Mouse (Mus musculus) activated CD4-positive, CD25-positive, alpha-beta regulatory T cell, adult 4 months (primary cell): Measurements from ENCODE around the gene Vmn1r111. TPM values are rescaled to one million over a fixed set of nuclear protein-coding genes. Genes with fewer than 3 reads are reported as not detected.
"Not testable (repeated sequence)": the region's sequence is repeated elsewhere in the genome, so short reads cannot be mapped to it uniquely, and the experiment has no call there.

Experiments
- ATAC-seq: one replicate; pipeline ENCODE4 v1.8.0; 2017
- polyA plus RNA-seq, 2 experiments: library from polyadenylated mRNA; unstranded; fragments of 100-300 nt; shearing (Covaris generic); gene quantifications; one replicate each; pipeline ENCODE4 v1.2.1; 2017

Gene Vmn1r111
- polyA plus RNA-seq: not detected

GRCm38 (mm10) chr7:20703116-20703515 is at the start of gene Vmn1r111:
Gene Vmn1r111 (minus strand): TSS chr7:20703216.
- not testable (repeated sequence) for ATAC-seq

GRCm38 (mm10) chr7:20730524-20730923 is 27.5 kb upstream of the Vmn1r111 start, which contains the start of gene Gm10668:
Gene Gm10668 (minus strand): TSS chr7:20730624.
- not testable (repeated sequence) for ATAC-seq

GRCm38 (mm10) chr7:20668618-20669017 is 34.4 kb downstream of the Vmn1r111 start, which contains the start of gene Vmn1r107:
Gene Vmn1r107 (plus strand): TSS chr7:20668918.
- ATAC-seq: not testable (repeated sequence)

Other genes starting within 250 kb of the Vmn1r111 start
- gene Gm10670, start 228.3 kb downstream of the Vmn1r111 start, polyA plus RNA-seq: not detected
- not detected for gene Vmn1r103, start 192.7 kb downstream of the Vmn1r111 start, polyA plus RNA-seq
- not detected for gene Vmn1r104, start 169.4 kb downstream of the Vmn1r111 start, polyA plus RNA-seq
- not detected for gene Gm5726, start 157.5 kb downstream of the Vmn1r111 start, polyA plus RNA-seq
- gene Gm4141, start 127.0 kb downstream of the Vmn1r111 start, polyA plus RNA-seq: not detected
- under 1 TPM in 1 of 2 experiments, not detected in 1; 0.28 TPM for gene Gm4513, start 104.2 kb downstream of the Vmn1r111 start, polyA plus RNA-seq
- not detected for gene Vmn1r107, start 34.3 kb downstream of the Vmn1r111 start, polyA plus RNA-seq
- not detected for gene Gm10668, start 27.4 kb upstream of the Vmn1r111 start, polyA plus RNA-seq
- gene Vmn1r112, start 68.0 kb upstream of the Vmn1r111 start, polyA plus RNA-seq: not detected
- not detected for gene Vmn1r113, start 84.1 kb upstream of the Vmn1r111 start, polyA plus RNA-seq
- not detected for gene Vmn1r114, start 109.0 kb upstream of the Vmn1r111 start, polyA plus RNA-seq
- gene Vmn1r115, start 141.8 kb upstream of the Vmn1r111 start, polyA plus RNA-seq: not detected
- gene Vmn1r116, start 169.0 kb upstream of the Vmn1r111 start, polyA plus RNA-seq: not detected
- gene Vmn1r117, start 180.9 kb upstream of the Vmn1r111 start, polyA plus RNA-seq: not detected
- not detected for gene Vmn1r118, start 209.1 kb upstream of the Vmn1r111 start, polyA plus RNA-seq